Mouse (Mus musculus): Measurements from ENCODE around the gene Tctn1. TPM values are rescaled to one million over a fixed set of nuclear protein-coding genes. Genes with fewer than 3 reads are reported as not detected.

Gene Tctn1
- polyA plus RNA-seq, 1 experiment from 2014 or later, result 4.8 TPM

- H3K27me3 ChIP-seq (ENCODE audit: control insufficient read depth, insufficient read depth, low read length), result no peaks in the 10 kb centered on the region
- H3K4me3 ChIP-seq (ENCODE audit: low read depth, low read length), result no peak overlapping the region
- H3K4me2 ChIP-seq, result no peak overlapping the region
- no peak overlapping the region for H3K9ac ChIP-seq (ENCODE audit: low read length)
- no peak overlapping the region for H3K27ac ChIP-seq (ENCODE audit: low read depth, low read length)
- H3K4me1 ChIP-seq (ENCODE audit: control insufficient read depth, insufficient read depth, low read length), result peaks cover 7% of the 10 kb centered on the region
- H3K36me3 ChIP-seq (ENCODE audit: control insufficient read depth, insufficient read depth, low read length), result peaks cover 3% of the 10 kb centered on the region
- ATAC-seq (ENCODE audit: low FRiP score) (no peak), DNase-seq (ENCODE audit: low spot score, missing footprints) (no peak)
- WGBS, result 49% methylated on average over 7 of the region's 7 CpGs
- H3K9me3 ChIP-seq (ENCODE audit: control insufficient read depth, low read length), result no peaks in the 10 kb centered on the region
Observed at GRCm38 (mm10) chr5:122262104-122262503, 2.2 kb downstream of the Tctn1 start.

- no peak overlapping the region for H3K9ac ChIP-seq (ENCODE audit: low read length)
- no peak overlapping the region for H3K4me2 ChIP-seq
- peaks cover 2% of the 10 kb centered on the region for H3K4me1 ChIP-seq (ENCODE audit: control insufficient read depth, insufficient read depth, low read length)
- no peak overlapping the region for H3K27ac ChIP-seq (ENCODE audit: low read depth, low read length)
- WGBS, result 90% methylated on average over 6 of the region's 6 CpGs
- ATAC-seq (ENCODE audit: low FRiP score), result no peak
- no peak overlapping the region for H3K4me3 ChIP-seq (ENCODE audit: low read depth, low read length)
- peaks cover 18% of the 10 kb centered on the region for H3K36me3 ChIP-seq (ENCODE audit: control insufficient read depth, insufficient read depth, low read length)
- H3K27me3 ChIP-seq (ENCODE audit: control insufficient read depth, insufficient read depth, low read length), result no peaks in the 10 kb centered on the region
- DNase-seq (ENCODE audit: low spot score, missing footprints), result no peak
- H3K9me3 ChIP-seq (ENCODE audit: control insufficient read depth, low read length), result no peaks in the 10 kb centered on the region
Observed at GRCm38 (mm10) chr5:122258027-122258741, 6.1 kb downstream of the Tctn1 start.

GRCm38 (mm10) chr5:122251895-122252606, 12.2 kb downstream of the Tctn1 start:
- H3K9me3 ChIP-seq (ENCODE audit: control insufficient read depth, low read length), result no peaks in the 10 kb centered on the region
- no peak overlapping the region for H3K27ac ChIP-seq (ENCODE audit: low read depth, low read length)
- DNase-seq (ENCODE audit: low spot score, missing footprints) (peak; percentile 81), ATAC-seq (ENCODE audit: low FRiP score) (no peak)
- no peak overlapping the region for H3K4me2 ChIP-seq
- no peak overlapping the region for H3K4me3 ChIP-seq (ENCODE audit: low read depth, low read length)
- 94% methylated on average over 17 of the region's 17 CpGs for WGBS
- no peaks in the 10 kb centered on the region for H3K27me3 ChIP-seq (ENCODE audit: control insufficient read depth, insufficient read depth, low read length)
- no peak overlapping the region for H3K9ac ChIP-seq (ENCODE audit: low read length)
- no peaks in the 10 kb centered on the region for H3K4me1 ChIP-seq (ENCODE audit: control insufficient read depth, insufficient read depth, low read length)
- H3K36me3 ChIP-seq (ENCODE audit: control insufficient read depth, insufficient read depth, low read length), result peaks cover 22% of the 10 kb centered on the region

GRCm38 (mm10) chr5:122249281-122249680, 15.0 kb downstream of the Tctn1 start:
- Histone ChIP-seq H3K27ac (ENCODE audit: low read depth, low read length) (no peak overlapping the region), H3K4me2 (no peak overlapping the region), H3K27me3 (ENCODE audit: control insufficient read depth, insufficient read depth, low read length) (no peaks in the 10 kb centered on the region), H3K4me3 (ENCODE audit: low read depth, low read length) (no peak overlapping the region), H3K9ac (ENCODE audit: low read length) (no peak overlapping the region), H3K9me3 (ENCODE audit: control insufficient read depth, low read length) (no peaks in the 10 kb centered on the region), H3K36me3 (ENCODE audit: control insufficient read depth, insufficient read depth, low read length) (peaks cover 14% of the 10 kb centered on the region), H3K4me1 (ENCODE audit: control insufficient read depth, insufficient read depth, low read length) (no peaks in the 10 kb centered on the region)
- ATAC-seq (ENCODE audit: low FRiP score) (no peak), DNase-seq (ENCODE audit: low spot score, missing footprints) (no peak)
- WGBS, result 90% methylated on average over 4 of the region's 4 CpGs

GRCm38 (mm10) chr5:122247934-122248333, 16.3 kb downstream of the Tctn1 start:
- Histone ChIP-seq H3K36me3 (ENCODE audit: control insufficient read depth, insufficient read depth, low read length) (peaks cover 6% of the 10 kb centered on the region), H3K9ac (ENCODE audit: low read length) (no peak overlapping the region), H3K4me3 (ENCODE audit: low read depth, low read length) (no peak overlapping the region), H3K27ac (ENCODE audit: low read depth, low read length) (no peak overlapping the region), H3K4me2 (no peak overlapping the region), H3K27me3 (ENCODE audit: control insufficient read depth, insufficient read depth, low read length) (no peaks in the 10 kb centered on the region), H3K9me3 (ENCODE audit: control insufficient read depth, low read length) (no peaks in the 10 kb centered on the region), H3K4me1 (ENCODE audit: control insufficient read depth, insufficient read depth, low read length) (no peaks in the 10 kb centered on the region)
- ATAC-seq (ENCODE audit: low FRiP score) (no peak), DNase-seq (ENCODE audit: low spot score, missing footprints) (no peak)
- WGBS, result 92% methylated on average over 7 of the region's 7 CpGs

- Histone ChIP-seq H3K4me1 (ENCODE audit: control insufficient read depth, insufficient read depth, low read length) (no peaks in the 10 kb centered on the region), H3K4me2 (no peak overlapping the region), H3K36me3 (ENCODE audit: control insufficient read depth, insufficient read depth, low read length) (peaks cover 6% of the 10 kb centered on the region), H3K4me3 (ENCODE audit: low read depth, low read length) (no peak overlapping the region), H3K9me3 (ENCODE audit: control insufficient read depth, low read length) (no peaks in the 10 kb centered on the region), H3K9ac (ENCODE audit: low read length) (no peak overlapping the region), H3K27ac (ENCODE audit: low read depth, low read length) (no peak overlapping the region), H3K27me3 (ENCODE audit: control insufficient read depth, insufficient read depth, low read length) (no peaks in the 10 kb centered on the region)
- ATAC-seq (ENCODE audit: low FRiP score) (no peak), DNase-seq (ENCODE audit: low spot score, missing footprints) (peak; percentile 23)
- WGBS, result 92% methylated on average over 11 of the region's 11 CpGs
Observed at GRCm38 (mm10) chr5:122247529-122247928, 16.7 kb downstream of the Tctn1 start.

- Histone ChIP-seq H3K27ac (ENCODE audit: low read depth, low read length) (no peak overlapping the region), H3K4me2 (no peak overlapping the region), H3K27me3 (ENCODE audit: control insufficient read depth, insufficient read depth, low read length) (no peaks in the 10 kb centered on the region), H3K4me3 (ENCODE audit: low read depth, low read length) (no peak overlapping the region), H3K9me3 (ENCODE audit: control insufficient read depth, low read length) (no peaks in the 10 kb centered on the region), H3K9ac (ENCODE audit: low read length) (no peak overlapping the region), H3K4me1 (ENCODE audit: control insufficient read depth, insufficient read depth, low read length) (no peaks in the 10 kb centered on the region), H3K36me3 (ENCODE audit: control insufficient read depth, insufficient read depth, low read length) (peaks cover 6% of the 10 kb centered on the region)
- no peak for DNase-seq (ENCODE audit: low spot score, missing footprints)
- WGBS, result 92% methylated on average over 10 of the region's 10 CpGs
- ATAC-seq (ENCODE audit: low FRiP score), result no peak
Observed at GRCm38 (mm10) chr5:122246547-122247167, 17.6 kb downstream of the Tctn1 start.

GRCm38 (mm10) chr5:122245186-122245585, 19.1 kb downstream of the Tctn1 start:
- no peaks in the 10 kb centered on the region for H3K4me1 ChIP-seq (ENCODE audit: control insufficient read depth, insufficient read depth, low read length)
- H3K9ac ChIP-seq (ENCODE audit: low read length), result no peak overlapping the region
- ATAC-seq (ENCODE audit: low FRiP score) (no peak), DNase-seq (ENCODE audit: low spot score, missing footprints) (peak; percentile 73)
- no peak overlapping the region for H3K4me3 ChIP-seq (ENCODE audit: low read depth, low read length)
- no peaks in the 10 kb centered on the region for H3K27me3 ChIP-seq (ENCODE audit: control insufficient read depth, insufficient read depth, low read length)
- no peak overlapping the region for H3K27ac ChIP-seq (ENCODE audit: low read depth, low read length)
- H3K36me3 ChIP-seq (ENCODE audit: control insufficient read depth, insufficient read depth, low read length), result peaks cover 12% of the 10 kb centered on the region
- H3K4me2 ChIP-seq, result no peak overlapping the region
- no peaks in the 10 kb centered on the region for H3K9me3 ChIP-seq (ENCODE audit: control insufficient read depth, low read length)
- WGBS, result 72% methylated on average over 3 of the region's 3 CpGs
